Mouse (Mus musculus) heart, postnatal 25 days (tissue): ENCODE results near the gene Ormdl1. TPM values are rescaled to one million over a fixed set of nuclear protein-coding genes. Genes with fewer than 3 reads are reported as not detected.

Source experiments
- total RNA-seq, 2 experiments: library from RNA; stranded (reverse); gene quantifications; 2 replicates each; pipeline ENCODE4 v1.2.3; 2021

The Ormdl1 gene
- total RNA-seq, 2 experiments from 2014 or later: 9.0 to 9.9 TPM

Other genes with a start within 250 kb of the Ormdl1 start
- under 1 TPM; 0.21 to 0.36 TPM for gene Mstn, start 235.5 kb upstream of the Ormdl1 start, total RNA-seq
- not detected for gene 1700019A02Rik, start 109.5 kb upstream of the Ormdl1 start, total RNA-seq
- gene Pms1, start 77 bp upstream of the Ormdl1 start, total RNA-seq: 10 to 100 TPM in 1 of 2 experiments, 1 to 10 TPM in 1; 9.6 to 13.2 TPM
- 1 to 10 TPM; 1.3 to 2.8 TPM for gene Gm28778, start within 50 bp of the Ormdl1 start, total RNA-seq
- gene Osgepl1, start 16.5 kb downstream of the Ormdl1 start, total RNA-seq: 10 to 100 TPM; 52.5 to 56.0 TPM
- gene Asdurf, start 55.5 kb downstream of the Ormdl1 start, total RNA-seq: 1 to 10 TPM; 4.0 to 4.6 TPM
- under 1 TPM in 1 of 2 experiments, not detected in 1; 0.21 TPM for gene Gm28551, start 55.6 kb downstream of the Ormdl1 start, total RNA-seq
- gene Asnsd1, start 55.7 kb downstream of the Ormdl1 start, total RNA-seq: 10 to 100 TPM; 52.9 to 55.4 TPM